ENCODE assay signal across 29 mouse cellular contexts in genomic region chr6:34951956-34952667, GRCm38 (mm10). TPM values are rescaled to one million over a fixed set of nuclear protein-coding genes. Genes with fewer than 3 reads are reported as not detected.
A peak's percentile ranks its signal among the peaks of the same experiment; 100 is the strongest.
DNase-seq lines count a peak whose midpoint lies in the region; ATAC-seq and TF ChIP-seq lines count a peak whose summit lies in the region.
"Had no signal": no experiment of that assay in that cellular context is flagged by ENCODE, and none has a peak within 500 bp of the region (broad histone marks: within the 10 kb centered on the region; RNA-seq: fewer than 3 reads in every experiment).

No protein-coding gene starts in this region.

- H3K4me2 ChIP-seq in heart, embryonic 16.5 days (ENCODE audit: low read depth, low read length) = no peak overlapping the region
- H3K4me2 ChIP-seq in midbrain, postnatal 0 days (ENCODE audit: low read depth, low read length, poor library complexity, severe bottlenecking) = no peak overlapping the region
- no peak overlapping the region for H3K4me2 ChIP-seq in midbrain, embryonic 16.5 days (ENCODE audit: low read length)
- H3K4me2 ChIP-seq: hindbrain, embryonic 13.5 days; kidney, embryonic 15.5 days; limb, embryonic 13.5 days; midbrain, embryonic 11.5 days had no signal

- H3K9me3 ChIP-seq in heart, embryonic 16.5 days (replicated peaks; ENCODE audit: control insufficient read depth, low read length) = no peaks in the 10 kb centered on the region
- H3K9me3 ChIP-seq in midbrain, postnatal 0 days (ENCODE audit: low read length) = no peaks in the 10 kb centered on the region
- no peaks in the 10 kb centered on the region for H3K9me3 ChIP-seq in midbrain, embryonic 16.5 days (replicated peaks; ENCODE audit: control insufficient read depth, low read length, poor library complexity, severe bottlenecking)
- H3K9me3 ChIP-seq: hindbrain, embryonic 13.5 days; limb, embryonic 13.5 days had no signal

- H3K27me3 ChIP-seq in heart, embryonic 16.5 days (ENCODE audit: control insufficient read depth, insufficient read depth, low read length) = peaks cover 4% of the 10 kb centered on the region; the same call in 1 of the 2 replicates
- no peaks in the 10 kb centered on the region for H3K27me3 ChIP-seq in midbrain, postnatal 0 days (ENCODE audit: insufficient read depth, low read length)
- no peaks in the 10 kb centered on the region for H3K27me3 ChIP-seq in midbrain, embryonic 16.5 days (ENCODE audit: control insufficient read depth, insufficient read depth, low read depth, low read length)
- H3K27me3 ChIP-seq in splenic B cell, adult 2 months (ENCODE audit: control insufficient read depth, insufficient read depth, low read length, poor library complexity, severe bottlenecking) = no peaks in the 10 kb centered on the region
- H3K27me3 ChIP-seq: kidney, embryonic 15.5 days had no signal

- H3K9ac ChIP-seq in heart, embryonic 16.5 days (ENCODE audit: low read length) = no peak overlapping the region
- H3K9ac ChIP-seq in midbrain, postnatal 0 days (replicated peaks; ENCODE audit: low read length, poor library complexity, severe bottlenecking) = no peak overlapping the region
- no peak overlapping the region for H3K9ac ChIP-seq in midbrain, embryonic 16.5 days (ENCODE audit: low read depth, low read length)
- H3K9ac ChIP-seq: forebrain, postnatal 0 days; hindbrain, embryonic 13.5 days; kidney, embryonic 15.5 days; limb, embryonic 13.5 days had no signal

- peak; percentile 16; the same call in 1 of the 2 replicates for TF ChIP-seq CTCF in midbrain, postnatal 0 days (IDR thresholded peaks at IDR 0.05)

- 0 out of 2 replicates have a peak, but pooled peaks cover 5% of the 10 kb centered on the region for H3K4me1 ChIP-seq in heart, embryonic 16.5 days (ENCODE audit: control insufficient read depth, insufficient read depth, low read length)
- no peaks in the 10 kb centered on the region; the same call in 1 of the 2 replicates for H3K4me1 ChIP-seq in midbrain, postnatal 0 days (ENCODE audit: insufficient read depth, low read length)
- no peaks in the 10 kb centered on the region for H3K4me1 ChIP-seq in midbrain, embryonic 16.5 days (ENCODE audit: control insufficient read depth, insufficient read depth, low read length)

- 57% methylated on average over 7 of the region's 7 CpGs for WGBS in heart, embryonic 16.5 days
- 77% methylated on average over 7 of the region's 7 CpGs for WGBS in midbrain, postnatal 0 days
- 76% methylated on average over 7 of the region's 7 CpGs for WGBS in midbrain, embryonic 16.5 days

- no peak for ATAC-seq in heart, embryonic 16.5 days (replicated peaks; ENCODE audit: extremely low read depth, insufficient read depth, low FRiP score)
- ATAC-seq in midbrain, postnatal 0 days (ENCODE audit: low FRiP score) = no peak
- no peak for ATAC-seq in midbrain, embryonic 16.5 days
- ATAC-seq in monocyte, adult 5-6 weeks (replicated peaks; ENCODE audit: insufficient number of reproducible peaks, low FRiP score, low TSS enrichment, poor library complexity, severe bottlenecking) = no peak
- ATAC-seq: forebrain, postnatal 0 days had no signal

- intact Hi-C loops in heart, postnatal 36 days (cut with DNase I) = no loop called here

- no peak overlapping the region for H3K4me3 ChIP-seq in heart, embryonic 16.5 days (ENCODE audit: low read length)
- H3K4me3 ChIP-seq in midbrain, postnatal 0 days (ENCODE audit: low read depth, low read length) = no peak overlapping the region
- no peak overlapping the region for H3K4me3 ChIP-seq in midbrain, embryonic 16.5 days (ENCODE audit: low read depth, low read length)
- H3K4me3 ChIP-seq: hindbrain, embryonic 13.5 days; kidney, embryonic 15.5 days; limb, embryonic 13.5 days had no signal

- no peaks in the 10 kb centered on the region for H3K36me3 ChIP-seq in heart, embryonic 16.5 days (ENCODE audit: control insufficient read depth, insufficient read depth)
- H3K36me3 ChIP-seq in midbrain, postnatal 0 days (ENCODE audit: insufficient read depth, low read length) = no peaks in the 10 kb centered on the region
- no peaks in the 10 kb centered on the region for H3K36me3 ChIP-seq in midbrain, embryonic 16.5 days (ENCODE audit: control insufficient read depth, insufficient read depth, low read length)
- H3K36me3 ChIP-seq in splenic B cell, adult 2 months (ENCODE audit: control insufficient read depth, insufficient read depth, low read length, poor library complexity, severe bottlenecking) = no peaks in the 10 kb centered on the region
- H3K36me3 ChIP-seq: hindbrain, embryonic 13.5 days; kidney, embryonic 15.5 days; limb, embryonic 13.5 days had no signal

- H3K27ac ChIP-seq in heart, embryonic 16.5 days (ENCODE audit: low read length) = peak overlapping the region; percentile 64
- no peak overlapping the region for H3K27ac ChIP-seq in midbrain, postnatal 0 days (ENCODE audit: low read depth, low read length)
- H3K27ac ChIP-seq in midbrain, embryonic 16.5 days (ENCODE audit: low read length) = no peak overlapping the region
- H3K27ac ChIP-seq: hindbrain, embryonic 13.5 days; kidney, embryonic 15.5 days; limb, embryonic 13.5 days had no signal

- DNase-seq in heart, postnatal 36 days = no peak
- DNase-seq in midbrain, postnatal 0 days (ENCODE audit: low spot score) = no peak
- peak; percentile 37 for DNase-seq in splenic B cell, adult 2 months (ENCODE audit: low read depth, low spot score)
- peak; percentile 78 for DNase-seq in thymus, postnatal 4 days
- DNase-seq in retina, postnatal 1 day = no peak
- DNase-seq: cerebellum, postnatal 10 days; forebrain, postnatal 0 days; lung, postnatal 36 days; right cerebral cortex, postnatal 14 days; spleen, adult 18-20 months had no signal

RNA-seq across cellular contexts. Expression of gene Stra8, which starts 32.1 kb away (rescaled TPM):
- polyA plus RNA-seq in heart, embryonic 16.5 days (2015; fragmentation: Nextera tagmentation; extraction: Ambion mirVana) = 0.30 TPM in 1 of 2 replicates, not detected in the other
- total RNA-seq in heart, postnatal 36 days (2021) = not detected
- not detected in 2 replicates for total RNA-seq in midbrain, postnatal 0 days (2014; rRNA removed)
- polyA plus RNA-seq in midbrain, postnatal 0 days (2015; fragmentation: Nextera tagmentation; extraction: Ambion mirVana) = not detected in 2 replicates
- polyA plus RNA-seq in midbrain, embryonic 16.5 days (2015; fragmentation: Nextera tagmentation; extraction: Ambion mirVana) = not detected in 2 replicates
- total RNA-seq in monocyte, adult 5-6 weeks (2017) = not detected in 3 replicates
- total RNA-seq: adrenal gland, adult 18-20 months; adrenal gland, postnatal 4 days; forebrain, postnatal 0 days; gastrocnemius, postnatal 4 days; layer of hippocampus, postnatal 10 days; left cerebral cortex, postnatal 10 days had no signal
- polyA plus RNA-seq: embryonic facial prominence, embryonic 14.5 days; forebrain, postnatal 0 days; heart, postnatal 0 days; hindbrain, embryonic 13.5 days; intestine, embryonic 14.5 days; kidney, embryonic 15.5 days; limb, embryonic 13.5 days; liver, embryonic 16.5 days; midbrain, embryonic 11.5 days; neural tube, embryonic 14.5 days; stomach, embryonic 14.5 days; urinary bladder, adult 2 months had no signal

RNA-seq across cellular contexts. Expression of gene Slc23a4, which starts 36.1 kb away (rescaled TPM):
- polyA plus RNA-seq in heart, embryonic 16.5 days (2015; fragmentation: Nextera tagmentation; extraction: Ambion mirVana) = 0.79 and 1.7 TPM in 2 replicates
- total RNA-seq in heart, postnatal 36 days (2021) = 1 to 10 TPM in 1 of 2 experiments, under 1 TPM in 1; 0.27 to 1.2 TPM
- 1.1 and 1.2 TPM in 2 replicates for total RNA-seq in midbrain, postnatal 0 days (2014; rRNA removed)
- polyA plus RNA-seq in midbrain, postnatal 0 days (2015; fragmentation: Nextera tagmentation; extraction: Ambion mirVana) = 0.43 and 0.87 TPM in 2 replicates
- 0.85 and 0.92 TPM in 2 replicates for polyA plus RNA-seq in midbrain, embryonic 16.5 days (2015; fragmentation: Nextera tagmentation; extraction: Ambion mirVana)
- 0.49 TPM in 1 of 3 replicates, not detected in the others for total RNA-seq in monocyte, adult 5-6 weeks (2017)

RNA-seq across cellular contexts. Expression of gene Wdr91, which starts 41.4 kb away (rescaled TPM):
- 8.3 and 9.5 TPM in 2 replicates for polyA plus RNA-seq in heart, embryonic 16.5 days (2015; fragmentation: Nextera tagmentation; extraction: Ambion mirVana)
- 10 to 100 TPM; 11.4 to 15.5 TPM for total RNA-seq in heart, postnatal 36 days (2021)
- 46.2 and 52.6 TPM in 2 replicates for total RNA-seq in midbrain, postnatal 0 days (2014; rRNA removed)
- 17.7 and 19.1 TPM in 2 replicates for polyA plus RNA-seq in midbrain, postnatal 0 days (2015; fragmentation: Nextera tagmentation; extraction: Ambion mirVana)
- polyA plus RNA-seq in midbrain, embryonic 16.5 days (2015; fragmentation: Nextera tagmentation; extraction: Ambion mirVana) = 15.5 and 15.6 TPM in 2 replicates
- 14.8 to 23.2 TPM (median 20.6 TPM) in 3 replicates for total RNA-seq in monocyte, adult 5-6 weeks (2017)

Comparison
In these comparisons a context has a peak if more than half of its experiments do, and no peak if none do; other contexts are left out.
1. DNase-seq: peak in splenic B cell, adult 2 months (single experiment) and thymus, postnatal 4 days (single experiment); none in heart, postnatal 36 days (0 of 2), midbrain, postnatal 0 days (single experiment) and retina, postnatal 1 day (single experiment).